In the genomic region with DNA sequence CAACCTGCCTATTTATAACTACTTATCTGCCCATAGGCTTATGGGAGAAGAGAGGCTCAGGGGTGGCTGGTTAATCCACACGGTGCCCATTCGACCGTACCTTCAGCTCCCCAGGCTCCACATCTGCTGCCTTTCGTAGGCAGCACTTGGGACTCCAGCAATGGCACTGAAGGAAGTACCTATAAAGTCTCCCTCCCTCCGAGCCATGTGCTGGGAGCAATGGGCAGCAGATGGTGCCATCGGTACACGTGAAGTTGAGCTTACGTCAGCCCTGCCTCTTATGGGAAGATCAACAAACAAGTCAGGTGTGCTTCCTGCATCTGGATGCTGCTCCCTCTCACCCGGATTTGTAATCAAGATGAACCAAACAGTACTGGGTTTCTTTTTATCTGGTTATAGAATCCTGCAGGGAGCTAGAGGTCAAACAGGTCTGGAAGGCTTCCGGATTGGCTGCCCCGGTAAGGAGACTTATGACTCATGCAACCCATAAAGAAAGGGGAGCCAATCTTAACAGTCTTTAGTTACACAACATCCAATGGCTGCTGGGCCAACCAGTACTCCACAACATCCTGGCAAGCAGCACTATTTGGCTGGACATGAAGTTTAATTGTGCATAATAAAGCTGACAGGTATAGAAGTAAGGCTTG, we compare ENCODE assay signal across 8 mouse cellular contexts. TPM values are rescaled to one million over a fixed set of nuclear protein-coding genes. Genes with fewer than 3 reads are reported as not detected.
A peak's percentile ranks its signal among the peaks of the same experiment; 100 is the strongest.
DNase-seq lines count a peak whose midpoint lies in the region; ATAC-seq and TF ChIP-seq lines count a peak whose summit lies in the region.
"Had no signal": no experiment of that assay in that cellular context is flagged by ENCODE, and none has a peak within 500 bp of the region (broad histone marks: within the 10 kb centered on the region; RNA-seq: fewer than 3 reads in every experiment).

No protein-coding gene starts in this region.

- H3K4me2 ChIP-seq in kidney, embryonic 15.5 days, result no peak overlapping the region
- H3K4me2 ChIP-seq in forebrain, embryonic 13.5 days, result no peak overlapping the region
- H3K4me2 ChIP-seq: lung, embryonic 14.5 days had no signal

- no peak for DNase-seq in kidney, adult 8-10 months
- peak; percentile 37 to 42 for DNase-seq in B cell, adult 2 months
- no peak for DNase-seq in MN1 (ENCODE audit: low spot score)
- DNase-seq: lung, embryonic 14.5 days had no signal

- TF ChIP-seq POLR2A in bone marrow, adult 2 months (IDR thresholded peaks at IDR 0.05; ENCODE audit: borderline replicate concordance, control insufficient read depth, low read depth, low read length), result no peak

- H3K27ac ChIP-seq in kidney, embryonic 15.5 days, result peak overlapping the region; percentile 27; the same call in 1 of the 2 replicates
- no peak overlapping the region for H3K27ac ChIP-seq in bone marrow, adult 2 months (ENCODE audit: control insufficient read depth, insufficient read depth, low read depth, low read length, poor library complexity)
- no peak overlapping the region for H3K27ac ChIP-seq in forebrain, embryonic 13.5 days

- no peak overlapping the region for H3K9ac ChIP-seq in kidney, embryonic 15.5 days
- no peak overlapping the region for H3K9ac ChIP-seq in forebrain, embryonic 13.5 days
- H3K9ac ChIP-seq: lung, embryonic 14.5 days had no signal

- ATAC-seq in kidney, embryonic 15.5 days (replicated peaks; ENCODE audit: low FRiP score), result peak; percentile 57
- ATAC-seq in megakaryocyte, adult 5-6 weeks (ENCODE audit: poor library complexity, severe bottlenecking), result peak; percentile 67; the same call in 1 of the 2 replicates
- no peak for ATAC-seq in forebrain, embryonic 13.5 days

- no peaks in the 10 kb centered on the region for H3K9me3 ChIP-seq in kidney, embryonic 15.5 days (replicated peaks)
- no peaks in the 10 kb centered on the region for H3K9me3 ChIP-seq in forebrain, embryonic 13.5 days (replicated peaks)

- H3K4me1 ChIP-seq in kidney, embryonic 15.5 days, result peaks cover 14% of the 10 kb centered on the region; the same call in 1 of the 2 replicates
- no peaks in the 10 kb centered on the region for H3K4me1 ChIP-seq in bone marrow, adult 2 months (ENCODE audit: control insufficient read depth, insufficient read depth, low read length)
- no peaks in the 10 kb centered on the region for H3K4me1 ChIP-seq in forebrain, embryonic 13.5 days

- peak; percentile 62 for TF ChIP-seq CTCF in bone marrow, adult 2 months (IDR thresholded peaks at IDR 0.05; ENCODE audit: control insufficient read depth, insufficient read depth, low read length)

- WGBS in kidney, embryonic 15.5 days, result 43% methylated on average over 11 of the region's 11 CpGs
- WGBS in bone marrow, adult 2 months, result 68% methylated on average over 11 of the region's 11 CpGs
- 81% methylated on average over 11 of the region's 11 CpGs for WGBS in forebrain, embryonic 13.5 days

- H3K4me3 ChIP-seq in kidney, embryonic 15.5 days (replicated peaks), result no peak overlapping the region
- no peak overlapping the region for H3K4me3 ChIP-seq in bone marrow, adult 2 months (replicated peaks; ENCODE audit: control insufficient read depth, low read depth, low read length)
- no peak overlapping the region for H3K4me3 ChIP-seq in forebrain, embryonic 13.5 days

- no peaks in the 10 kb centered on the region for H3K27me3 ChIP-seq in kidney, embryonic 15.5 days
- H3K27me3 ChIP-seq in forebrain, embryonic 13.5 days, result no peaks in the 10 kb centered on the region

- H3K36me3 ChIP-seq in kidney, embryonic 15.5 days, result peaks cover 27% of the 10 kb centered on the region
- peaks cover 54% of the 10 kb centered on the region for H3K36me3 ChIP-seq in forebrain, embryonic 13.5 days (ENCODE audit: poor library complexity, severe bottlenecking)

RNA-seq across cellular contexts. Expression of gene Rassf2, which starts 34.2 kb away (rescaled TPM):
- 8.4 and 11.3 TPM in 2 replicates for polyA plus RNA-seq in kidney, embryonic 15.5 days (2015; fragmentation: Nextera tagmentation; extraction: Ambion mirVana)
- 17.9 and 35.7 TPM in 2 replicates for polyA plus RNA-seq in bone marrow, adult 2 months (2011; ENCODE audit: insufficient read depth, insufficient read length, low replicate concordance, missing spikeins)
- 62.4 and 70.2 TPM in 2 replicates for total RNA-seq in megakaryocyte, adult 5-6 weeks (2015)
- total RNA-seq in megakaryocyte, adult 5-6 weeks (2017), result 113 and 118 TPM in 2 replicates
- polyA plus RNA-seq in forebrain, embryonic 13.5 days (2015; fragmentation: Nextera tagmentation; extraction: Ambion mirVana), result 21.1 and 22.1 TPM in 2 replicates

Comparison
In these comparisons a context has a peak if more than half of its experiments do, and no peak if none do; other contexts are left out.
1. DNase-seq: peak in B cell, adult 2 months (2 of 2); none in kidney, adult 8-10 months (0 of 2) and MN1 (single experiment).